Mouse (Mus musculus) heart, postnatal 0 days (tissue): Measurements from ENCODE around the gene Slc13a3.

Experiments used
- CTCF ChIP-seq: IDR thresholded peaks from 2 replicates; pipeline ENCODE4 v1.5.1; 2016; ENCODE audit warnings: antibody characterized with exemption, control low read depth, low read depth
- EP300 ChIP-seq: IDR thresholded peaks from 2 replicates; pipeline ENCODE4 v1.6.1; 2016; ENCODE audit warnings: antibody characterized with exemption, low read depth

- TF ChIP-seq EP300 (no peak), CTCF (no peak)
Measured at GRCm38 (mm10) chr2:165397502-165398163, 75.4 kb downstream of the Slc13a3 start.
